Mouse (Mus musculus) adrenal gland, adult 8-10 months (tissue): ENCODE results near the gene Fgb. TPM values are rescaled to one million over a fixed set of nuclear protein-coding genes. Genes with fewer than 3 reads are reported as not detected.

Experiments
- DNase-seq: peaks from one replicate; pipeline ENCODE4 v3.0.0; 2022
- total RNA-seq, 4 experiments: library from RNA; stranded (reverse); gene quantifications; 2 replicates each; pipeline ENCODE4 v1.2.4; 2022

The Fgb gene
- total RNA-seq, 4 experiments from 2014 or later = 0.10 to 0.46 (median 0.26) TPM; not detected in 1

GRCm38 (mm10) chr3:83025475-83026301 is 24.0 kb downstream of the Fgb start, which contains the start of gene Fga:
Gene Fga (plus strand): TSS chr3:83026076.
- no peak for DNase-seq

- no peak for DNase-seq
These were observed 24.6 kb downstream of the Fgb start for GRCm38 (mm10) chr3:83025036-83025435.

- no peak for DNase-seq
These were observed 28.5 kb downstream of the Fgb start for GRCm38 (mm10) chr3:83021176-83021575.

- no peak for DNase-seq
These were observed 29.3 kb downstream of the Fgb start for GRCm38 (mm10) chr3:83020387-83020786.

- DNase-seq = no peak
These were observed 33.4 kb downstream of the Fgb start for GRCm38 (mm10) chr3:83016236-83016635.

GRCm38 (mm10) chr3:83013951-83014350 is 35.7 kb downstream of the Fgb start:
- no peak for DNase-seq

GRCm38 (mm10) chr3:83012636-83013035 is 37.0 kb downstream of the Fgb start:
- no peak for DNase-seq

GRCm38 (mm10) chr3:83011565-83011964 is 38.1 kb downstream of the Fgb start:
- DNase-seq = no peak

- no peak for DNase-seq
These were observed 38.5 kb downstream of the Fgb start for GRCm38 (mm10) chr3:83011136-83011535.

- no peak for DNase-seq
These were observed 39.4 kb downstream of the Fgb start for GRCm38 (mm10) chr3:83010291-83010690.

GRCm38 (mm10) chr3:83007557-83007956 is 42.1 kb downstream of the Fgb start, which contains the start of gene Fgg:
Gene Fgg (plus strand): TSS chr3:83007724.
- DNase-seq = no peak

- DNase-seq = no peak
These were observed 44.9 kb downstream of the Fgb start for GRCm38 (mm10) chr3:83004801-83005200.

- DNase-seq = no peak
These were observed 46.6 kb downstream of the Fgb start for GRCm38 (mm10) chr3:83003068-83003467.

GRCm38 (mm10) chr3:83002191-83002590 is 47.5 kb downstream of the Fgb start:
- DNase-seq = no peak

- DNase-seq = no peak
These were observed 49.7 kb downstream of the Fgb start for GRCm38 (mm10) chr3:82999995-83000394.

GRCm38 (mm10) chr3:82998772-82999463 is 50.7 kb downstream of the Fgb start:
- DNase-seq = no peak

- no peak for DNase-seq
These were observed 53.0 kb downstream of the Fgb start for GRCm38 (mm10) chr3:82996656-82997055.

- DNase-seq = no peak
These were observed 54.3 kb downstream of the Fgb start for GRCm38 (mm10) chr3:82995368-82995767.

GRCm38 (mm10) chr3:82992956-82993355 is 56.7 kb downstream of the Fgb start:
- no peak for DNase-seq

- DNase-seq = no peak
These were observed 57.7 kb downstream of the Fgb start for GRCm38 (mm10) chr3:82991963-82992362.
